Mouse (Mus musculus): Measurements from ENCODE around the gene Slc40a1. TPM values are rescaled to one million over a fixed set of nuclear protein-coding genes. Genes with fewer than 3 reads are reported as not detected.

The Slc40a1 gene
- total RNA-seq, 2 experiments from 2014 or later: 10.3 to 12.1 TPM

- no peak for DNase-seq (ENCODE audit: extremely low spot score in 1 of 2, low spot score in 1 of 2)
Observed at GRCm38 (mm10) chr1:45886800-45887199, 39.5 kb downstream of the Slc40a1 start.

- no peak for DNase-seq (ENCODE audit: extremely low spot score in 1 of 2, low spot score in 1 of 2)
Observed at GRCm38 (mm10) chr1:45883378-45883777, 42.9 kb downstream of the Slc40a1 start.

- DNase-seq (ENCODE audit: extremely low spot score in 1 of 2, low spot score in 1 of 2): no peak
Observed at GRCm38 (mm10) chr1:45882076-45882475, 44.2 kb downstream of the Slc40a1 start.

- no peak for DNase-seq (ENCODE audit: extremely low spot score in 1 of 2, low spot score in 1 of 2)
Observed at GRCm38 (mm10) chr1:45881228-45881832, 45.0 kb downstream of the Slc40a1 start.

- no peak for DNase-seq (ENCODE audit: extremely low spot score in 1 of 2, low spot score in 1 of 2)
Observed at GRCm38 (mm10) chr1:45877463-45877862, 48.9 kb downstream of the Slc40a1 start.

GRCm38 (mm10) chr1:45876450-45877198, 49.7 kb downstream of the Slc40a1 start:
- no peak for DNase-seq (ENCODE audit: extremely low spot score in 1 of 2, low spot score in 1 of 2)

- no peak for DNase-seq (ENCODE audit: extremely low spot score in 1 of 2, low spot score in 1 of 2)
Observed at GRCm38 (mm10) chr1:45875640-45876039, 50.7 kb downstream of the Slc40a1 start.

GRCm38 (mm10) chr1:45873250-45873649, 53.1 kb downstream of the Slc40a1 start:
- no peak for DNase-seq (ENCODE audit: extremely low spot score in 1 of 2, low spot score in 1 of 2)

- no peak for DNase-seq (ENCODE audit: extremely low spot score in 1 of 2, low spot score in 1 of 2)
Observed at GRCm38 (mm10) chr1:45868479-45869137, 57.7 kb downstream of the Slc40a1 start.

GRCm38 (mm10) chr1:45868050-45868449, 58.3 kb downstream of the Slc40a1 start:
- no peak for DNase-seq (ENCODE audit: extremely low spot score in 1 of 2, low spot score in 1 of 2)

- DNase-seq (ENCODE audit: extremely low spot score in 1 of 2, low spot score in 1 of 2): no peak
Observed at GRCm38 (mm10) chr1:45866288-45867018, 59.9 kb downstream of the Slc40a1 start.

- no peak for DNase-seq (ENCODE audit: extremely low spot score in 1 of 2, low spot score in 1 of 2)
Observed at GRCm38 (mm10) chr1:45865727-45866126, 60.6 kb downstream of the Slc40a1 start.

GRCm38 (mm10) chr1:45865316-45865715, 61.0 kb downstream of the Slc40a1 start:
- no peak for DNase-seq (ENCODE audit: extremely low spot score in 1 of 2, low spot score in 1 of 2)

GRCm38 (mm10) chr1:45864564-45865014, 61.7 kb downstream of the Slc40a1 start:
- no peak for DNase-seq (ENCODE audit: extremely low spot score in 1 of 2, low spot score in 1 of 2)

- no peak for DNase-seq (ENCODE audit: extremely low spot score in 1 of 2, low spot score in 1 of 2)
Observed at GRCm38 (mm10) chr1:45863641-45864040, 62.7 kb downstream of the Slc40a1 start.

- DNase-seq (ENCODE audit: extremely low spot score in 1 of 2, low spot score in 1 of 2): no peak
Observed at GRCm38 (mm10) chr1:45861162-45861561, 65.2 kb downstream of the Slc40a1 start.

- DNase-seq (ENCODE audit: extremely low spot score in 1 of 2, low spot score in 1 of 2): no peak
Observed at GRCm38 (mm10) chr1:45860349-45860748, 66.0 kb downstream of the Slc40a1 start.
